Mouse (Mus musculus) erythroid progenitor cell, adult 5-6 weeks (primary cell): ENCODE measurements around the gene Rgr. TPM values are rescaled to one million over a fixed set of nuclear protein-coding genes. Genes with fewer than 3 reads are reported as not detected.

Experiments used
- ATAC-seq: replicated peaks from 2 replicates; pipeline ENCODE4 v1.8.0; 2016; ENCODE audit warnings: moderate number of reproducible peaks, mild to moderate bottlenecking, moderate TSS enrichment, inconsistent platforms; ENCODE audit not compliant: poor library complexity, low FRiP score, severe bottlenecking
- total RNA-seq, 2 experiments: library from RNA; stranded (forward) in 1 of 2; stranded (reverse) in 1 of 2; fragments of 150-400 nt in 1 of 2; fragments of 186-747, 209-891 nt in 1 of 2; gene quantifications; 2 replicates each; pipeline versions ENCODE4 v1.2.3 to v1.2.4; 2015 to 2017; ENCODE audit warnings: low replicate concordance in 2 of 2

Gene Rgr
- total RNA-seq (2015; ENCODE audit: low replicate concordance) (not detected in 2 replicates), total RNA-seq (2017; ENCODE audit: low replicate concordance) (not detected in 2 replicates)

DNA sequence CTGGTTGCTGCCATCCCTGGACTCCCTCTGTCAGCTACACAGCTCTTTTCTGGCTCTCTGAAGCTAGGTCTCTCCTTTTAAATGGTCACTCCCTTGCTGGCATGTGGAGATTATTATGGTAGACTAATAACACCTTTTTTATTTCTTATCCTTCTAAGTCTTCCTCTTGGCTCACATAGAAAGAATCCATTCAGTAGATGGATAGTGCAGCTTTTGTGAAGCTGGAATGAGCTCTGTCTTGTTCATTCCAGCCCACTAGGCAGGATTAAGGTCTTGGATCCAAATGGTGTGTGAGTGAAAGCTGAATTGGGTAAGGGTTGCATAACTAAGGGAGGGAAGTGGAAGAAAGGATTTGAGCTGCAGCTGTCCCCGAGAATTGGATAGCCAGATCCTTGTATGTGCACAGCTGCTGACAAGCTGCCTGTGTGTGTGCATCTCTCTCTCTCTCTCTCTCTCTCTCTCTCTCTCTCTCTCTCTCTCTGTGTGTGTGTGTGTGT lies at the start of gene Rgr:
Gene Rgr (minus strand): TSS at position 51 of the 497 bp plus-strand sequence.
- no peak for ATAC-seq

DNA sequence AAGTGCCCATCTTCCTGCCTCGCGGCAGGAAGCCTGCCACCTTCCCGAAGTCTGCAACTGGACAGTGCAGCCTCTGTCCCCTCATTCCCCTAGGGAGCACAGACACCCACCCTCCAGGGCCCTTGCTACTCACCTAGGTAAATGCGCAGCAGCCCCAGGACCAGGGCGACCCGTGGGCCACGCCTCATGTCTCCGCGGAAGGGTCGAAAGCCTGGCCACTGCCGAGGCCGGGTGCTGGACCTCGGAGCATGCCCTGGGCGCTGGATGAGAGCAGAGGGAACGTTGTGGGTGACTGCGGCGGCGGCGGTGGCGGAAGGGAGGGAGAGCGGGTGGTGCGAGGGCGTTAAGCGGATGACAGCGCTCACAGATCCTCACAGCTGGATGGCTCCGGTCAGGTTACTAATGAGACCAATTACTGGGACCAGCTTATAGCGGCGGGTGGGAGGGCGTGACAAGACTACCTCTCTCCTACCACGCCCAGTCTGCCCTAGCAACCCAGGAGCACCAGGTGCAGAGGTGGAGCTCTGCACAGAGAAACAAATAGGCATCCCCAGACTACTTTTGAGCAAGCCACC lies 49.3 kb upstream of the Rgr start, which contains the start of gene Cdhr1:
Gene Cdhr1 (minus strand): TSS at position 392 of the 575 bp plus-strand sequence.
- ATAC-seq = no peak

DNA sequence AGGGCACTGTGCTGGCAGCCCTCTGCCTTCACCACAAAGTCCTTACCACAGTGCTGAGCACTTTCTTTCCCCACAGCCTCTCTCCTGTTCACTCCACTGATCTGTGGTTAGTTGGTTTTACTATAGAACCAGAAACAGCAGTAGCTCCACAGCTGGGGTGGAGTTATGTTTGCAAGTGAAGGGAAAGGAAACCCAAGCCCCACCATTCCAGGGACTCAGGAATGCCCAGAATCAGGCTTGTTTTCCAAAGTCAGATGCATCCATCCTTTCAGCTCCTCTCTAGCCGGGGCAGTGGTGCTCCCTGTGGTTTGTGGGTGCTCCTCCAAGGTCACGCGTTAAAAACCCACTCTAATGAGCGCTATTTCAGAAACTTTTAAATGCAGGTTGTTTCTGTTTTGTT lies 46.8 kb upstream of the Rgr start:
- no peak for ATAC-seq

DNA sequence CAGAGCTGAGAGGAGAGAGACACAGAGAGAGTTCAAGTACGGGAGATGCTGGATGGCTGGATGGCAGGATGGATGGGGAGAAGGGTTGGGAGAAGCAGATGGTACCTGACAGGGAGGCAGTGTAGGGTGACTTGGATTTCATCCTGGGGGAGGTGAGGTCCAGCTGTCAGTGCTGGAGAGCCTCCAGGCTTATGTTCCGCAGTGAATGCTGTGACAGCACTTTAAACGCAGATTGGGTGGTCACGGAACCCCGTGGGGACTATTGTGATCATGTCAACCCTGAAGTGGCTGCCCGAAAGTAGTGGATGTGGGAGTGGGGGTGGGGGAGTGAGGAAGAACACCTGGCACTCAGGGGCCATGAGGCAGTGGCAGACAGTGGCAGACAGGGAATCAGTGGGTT lies 45.7 kb upstream of the Rgr start:
- no peak for ATAC-seq

GRCm38 (mm10) chr14:37083755-37084154 lies 35.0 kb upstream of the Rgr start:
- no peak for ATAC-seq

- no peak for ATAC-seq
Measured at GRCm38 (mm10) chr14:37080724-37081123, 32.0 kb upstream of the Rgr start.

DNA sequence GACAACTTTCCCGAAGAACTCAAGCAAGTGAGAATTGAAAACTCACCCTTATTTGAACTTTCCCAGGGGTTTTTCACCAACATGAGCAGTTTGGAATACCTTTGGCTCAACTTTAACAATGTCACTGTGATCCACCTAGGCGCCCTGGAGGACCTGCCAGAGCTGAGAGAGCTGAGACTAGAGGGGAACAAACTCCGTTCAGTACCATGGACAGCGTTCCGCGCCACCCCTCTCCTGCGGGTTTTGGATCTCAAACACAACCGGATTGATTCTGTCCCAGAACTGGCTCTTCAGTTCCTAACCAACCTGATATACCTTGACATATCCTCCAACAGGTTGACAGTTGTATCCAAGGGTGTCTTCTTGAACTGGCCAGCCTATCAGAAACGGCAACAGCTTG lies 19.8 kb upstream of the Rgr start:
- ATAC-seq = no peak

GRCm38 (mm10) chr14:37067629-37068028 lies 18.9 kb upstream of the Rgr start, which contains the start of gene Lrit2:
Gene Lrit2, plus strand, starts transcription at chr14:37067929.
- no peak for ATAC-seq

GRCm38 (mm10) chr14:37066636-37067035 lies 17.9 kb upstream of the Rgr start:
- ATAC-seq = no peak

DNA sequence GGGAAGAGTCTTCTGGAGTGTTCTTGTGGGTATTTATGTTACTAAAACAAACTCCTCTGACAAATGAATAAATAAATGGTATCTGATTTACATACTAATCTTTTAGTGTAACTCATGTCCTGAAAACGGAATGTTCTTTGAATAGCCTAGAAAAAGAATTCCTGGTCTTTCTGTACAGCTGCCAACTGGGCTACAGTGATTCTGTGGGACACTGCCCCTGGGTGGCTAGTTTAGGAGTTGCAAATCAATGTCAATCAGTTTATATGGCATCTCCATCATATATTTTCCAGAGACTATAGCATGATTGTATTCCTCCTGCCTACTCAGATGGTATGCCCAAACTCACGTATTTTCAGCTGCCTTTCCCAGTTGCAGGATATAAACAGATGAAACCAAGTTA lies 16.1 kb upstream of the Rgr start:
- ATAC-seq = no peak

- no peak for ATAC-seq
Measured at GRCm38 (mm10) chr14:37034432-37034831, 14.3 kb downstream of the Rgr start.

DNA sequence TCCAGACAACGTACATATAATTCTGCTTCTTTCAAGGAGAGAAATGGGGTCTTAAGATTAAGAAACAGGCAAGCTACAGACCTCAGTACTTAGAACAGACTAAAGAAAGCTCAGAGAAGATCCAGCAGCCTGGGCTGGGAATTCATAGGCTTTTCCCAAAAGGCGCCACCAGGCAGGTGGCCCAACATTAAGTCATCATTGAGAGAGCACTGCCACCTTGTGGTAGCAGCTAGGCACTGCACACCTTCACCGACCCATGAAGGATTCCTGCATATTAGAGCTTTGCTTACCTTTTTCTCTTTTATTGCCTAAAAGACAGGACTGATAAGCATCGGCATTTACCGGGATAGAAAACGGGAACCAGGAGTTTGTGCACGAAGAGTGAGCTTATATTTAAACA lies 15.5 kb downstream of the Rgr start:
- peak; percentile 65; the same call in 1 of the 2 replicates for ATAC-seq

GRCm38 (mm10) chr14:37032481-37033104 lies 16.2 kb downstream of the Rgr start:
- ATAC-seq = no peak

GRCm38 (mm10) chr14:37028555-37028954 lies 20.2 kb downstream of the Rgr start:
- no peak for ATAC-seq

DNA sequence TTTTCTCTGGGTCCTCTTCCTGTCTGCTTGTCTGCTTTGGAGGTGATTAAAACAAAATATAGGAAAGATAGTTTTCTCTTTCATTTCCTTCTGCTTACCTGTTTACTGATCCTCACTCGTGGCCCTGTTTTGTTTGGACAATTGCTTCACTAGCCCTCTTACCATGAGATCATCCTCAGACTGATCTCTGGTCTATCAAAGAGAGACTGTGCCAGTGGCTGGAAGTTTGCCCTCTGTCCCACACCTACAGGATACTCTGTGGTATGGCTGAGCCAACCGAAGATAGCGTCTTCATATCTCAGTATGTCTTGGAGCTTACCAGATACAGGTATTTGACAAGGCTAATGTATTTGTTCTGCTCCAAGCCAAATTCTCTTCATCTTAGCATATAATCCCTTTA lies 20.8 kb downstream of the Rgr start:
- no peak for ATAC-seq

- no peak for ATAC-seq
Measured at GRCm38 (mm10) chr14:37027248-37027933, 21.4 kb downstream of the Rgr start.

DNA sequence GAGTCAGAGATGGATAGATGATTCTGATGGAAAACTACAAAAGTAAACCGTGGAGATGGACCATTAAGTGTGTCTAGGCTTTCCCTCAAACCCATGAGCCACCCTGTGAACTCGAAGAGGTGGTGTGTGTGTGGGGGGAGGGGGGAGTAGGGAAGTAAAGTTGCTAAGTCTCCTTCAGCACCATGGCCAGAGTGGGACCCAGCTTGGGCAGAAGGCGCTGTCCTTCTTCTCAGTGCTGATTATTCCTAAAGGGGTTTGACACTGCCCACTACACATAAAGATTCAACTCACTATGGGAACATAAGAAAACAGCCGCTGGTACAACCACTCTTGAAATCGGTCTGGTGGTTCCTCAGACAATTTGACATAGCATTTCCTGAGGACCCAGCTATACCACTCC lies 32.9 kb downstream of the Rgr start:
- no peak for ATAC-seq

DNA sequence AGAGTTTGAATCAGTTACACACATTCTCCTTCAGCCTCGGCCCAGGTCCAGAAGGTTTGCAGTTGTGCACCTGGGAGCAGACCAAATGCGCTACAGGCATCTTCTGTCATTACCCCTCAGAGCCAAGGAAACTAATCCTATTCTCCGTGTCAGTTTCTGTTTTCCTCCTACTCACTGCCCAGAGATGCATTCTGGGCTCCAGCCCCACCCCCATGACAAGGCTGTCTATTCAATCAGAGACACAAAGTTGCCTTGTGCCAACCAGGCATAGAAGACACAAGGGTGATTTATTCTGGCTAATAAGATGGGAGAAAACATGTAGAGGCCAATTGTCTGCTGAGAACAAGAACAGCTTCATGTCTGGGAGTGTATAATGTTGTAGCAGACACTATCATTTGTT lies 35.1 kb downstream of the Rgr start:
- no peak for ATAC-seq

GRCm38 (mm10) chr14:37009686-37010085 lies 39.1 kb downstream of the Rgr start:
- no peak for ATAC-seq

DNA sequence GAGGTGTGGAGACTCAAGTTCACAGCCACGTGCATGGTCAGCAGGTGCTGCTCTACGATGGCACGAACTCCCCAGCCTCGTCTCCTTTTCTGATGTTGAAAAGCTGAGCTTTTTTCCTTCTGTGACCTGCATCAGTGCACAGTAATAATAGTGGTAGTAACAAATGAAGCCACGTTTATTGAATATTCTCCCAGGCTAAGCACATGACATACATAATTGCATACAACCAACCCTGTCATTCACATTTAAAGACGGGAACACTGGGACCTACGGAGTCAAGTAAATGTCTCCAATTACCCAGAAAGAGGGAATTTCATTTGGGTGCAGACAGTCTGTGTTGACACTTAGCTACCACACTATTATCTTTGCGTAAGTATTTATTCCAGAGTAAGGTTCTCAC lies 42.3 kb downstream of the Rgr start:
- ATAC-seq = no peak

DNA sequence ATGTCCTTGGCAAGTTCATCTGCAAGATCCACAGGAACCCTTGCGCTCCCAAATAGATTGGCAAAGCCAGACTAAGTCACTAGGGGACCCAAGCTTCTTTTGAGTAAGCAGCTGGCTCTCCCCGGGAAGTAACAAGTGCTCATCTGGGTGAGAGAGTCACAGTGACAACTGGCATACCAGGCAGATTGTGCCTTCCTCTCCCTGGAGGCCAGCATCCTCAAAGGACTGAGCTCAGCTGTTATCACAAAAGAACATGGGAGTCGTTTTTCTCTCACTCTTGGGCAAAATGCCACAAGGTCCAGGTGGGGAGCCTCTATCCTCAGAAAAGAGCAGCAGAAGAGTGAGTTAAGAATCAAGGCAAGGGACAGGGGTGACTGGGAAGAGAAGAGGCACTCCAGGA lies 42.9 kb downstream of the Rgr start:
- ATAC-seq = no peak
